Mouse (Mus musculus) thymus, adult 2 months (tissue): ENCODE measurements at regions not wholly inside any gene's neighbourhood (a gene's known extent, or its start where the extent isn't known, plus 50 kb on each side); places are given as distances from the start of the nearest gene placed in this dataset.

Source experiments
- DNase-seq: peaks from one replicate; pipeline ENCODE4 v3.0.0; 2021
- H3K27ac ChIP-seq: fragments of 200-500 bp; 2 replicates; pipeline ENCODE4 v1.5.1; 2012; ENCODE audit warnings: low read length, control low read depth; ENCODE audit not compliant: control insufficient read depth, insufficient read depth
- H3K27me3 ChIP-seq: fragments of 200-500 bp; 2 replicates; pipeline ENCODE4 v1.6.1; 2012; ENCODE audit warnings: mild to moderate bottlenecking, low read length, moderate library complexity, mixed read lengths; ENCODE audit not compliant: control insufficient read depth, insufficient read depth
- H3K36me3 ChIP-seq: fragments of 200-500 bp; 2 replicates; pipeline ENCODE4 v1.6.1; 2012; ENCODE audit warnings: mild to moderate bottlenecking, low read length, moderate library complexity; ENCODE audit not compliant: control insufficient read depth, insufficient read depth
- H3K4me1 ChIP-seq: fragments of 200-500 bp; replicated peaks from 2 replicates; pipeline ENCODE4 v1.6.1; 2012; ENCODE audit warnings: low read length; ENCODE audit not compliant: control insufficient read depth, insufficient read depth
- H3K4me3 ChIP-seq: fragments of 200-500 bp; 2 replicates; pipeline ENCODE4 v1.5.1; 2012; ENCODE audit warnings: mild to moderate bottlenecking, low read length, control low read depth, moderate library complexity; ENCODE audit not compliant: control insufficient read depth, insufficient read depth
- CTCF ChIP-seq: fragments of 200-500 bp; IDR thresholded peaks from 2 replicates; pipeline ENCODE4 v1.5.1; 2012; ENCODE audit warnings: mild to moderate bottlenecking, control low read depth, low read length, moderate library complexity, borderline replicate concordance; ENCODE audit not compliant: control insufficient read depth, poor library complexity, insufficient read depth; ENCODE audit errors: extremely low read depth
- POLR2A ChIP-seq: fragments of 200-500 bp; IDR thresholded peaks from 2 replicates; pipeline ENCODE4 v1.6.1; 2012; ENCODE audit warnings: mild to moderate bottlenecking, low read length, control low read depth, moderate library complexity; ENCODE audit not compliant: control insufficient read depth, poor library complexity, insufficient read depth; ENCODE audit errors: extremely low read depth
- WGBS: fragments of 180-500 bp; shearing (Covaris S2); methylation state at CpG from one replicate; pipeline ENCODE4 v1.1.7; 2018; 5-methylcytosine and 5-hydroxymethylcytosine counted together

GRCm38 (mm10) chr4:153303521-153303920 is 179.1 kb downstream of the Ajap1 start:
- no peaks in the 10 kb centered on the region for H3K4me1 ChIP-seq
- H3K27ac ChIP-seq, result no peak overlapping the region
- WGBS, result 84% methylated on average over 5 of the region's 5 CpGs
- no peaks in the 10 kb centered on the region for H3K36me3 ChIP-seq
- DNase-seq, result no peak
- H3K4me3 ChIP-seq, result no peak overlapping the region
- no peak for TF ChIP-seq CTCF
- no peak for TF ChIP-seq POLR2A
- no peaks in the 10 kb centered on the region for H3K27me3 ChIP-seq

DNA sequence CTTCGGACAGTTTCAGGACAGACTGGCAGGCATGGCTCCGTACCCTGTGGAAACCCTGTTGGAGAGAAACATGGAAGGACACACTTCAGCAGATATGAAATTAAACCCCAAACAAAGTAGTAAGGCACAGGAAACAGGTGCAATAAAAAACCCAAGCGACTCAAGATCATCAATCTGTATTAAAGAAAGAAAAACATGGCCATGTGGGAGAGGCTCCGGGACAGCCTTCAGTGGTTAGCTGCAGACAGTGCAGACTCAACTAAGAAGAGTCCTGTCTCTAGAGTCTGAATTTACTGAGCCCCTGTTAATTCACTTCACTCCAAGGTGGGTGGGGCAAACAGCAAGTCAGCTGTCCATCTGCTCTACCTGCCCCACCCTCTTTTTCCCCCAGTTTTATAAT is 179.8 kb downstream of the Ajap1 start:
- no peak for TF ChIP-seq POLR2A
- no peak for TF ChIP-seq CTCF
- H3K36me3 ChIP-seq, result no peaks in the 10 kb centered on the region
- no peak for DNase-seq
- 85% methylated on average over 4 of the region's 4 CpGs for WGBS
- no peak overlapping the region for H3K4me3 ChIP-seq
- no peaks in the 10 kb centered on the region for H3K4me1 ChIP-seq
- no peak overlapping the region for H3K27ac ChIP-seq
- H3K27me3 ChIP-seq, result no peaks in the 10 kb centered on the region

- Histone ChIP-seq H3K27me3 (no peaks in the 10 kb centered on the region), H3K4me3 (no peak overlapping the region), H3K4me1 (no peaks in the 10 kb centered on the region), H3K36me3 (no peaks in the 10 kb centered on the region), H3K27ac (no peak overlapping the region)
- DNase-seq, result no peak
- WGBS, result 91% methylated on average over 5 of the region's 5 CpGs
- TF ChIP-seq CTCF, result no peak
- TF ChIP-seq POLR2A, result no peak
Measured at GRCm38 (mm10) chr4:153298277-153298676, 184.3 kb downstream of the Ajap1 start.

- Histone ChIP-seq H3K27ac (no peak overlapping the region), H3K27me3 (no peaks in the 10 kb centered on the region), H3K4me3 (no peak overlapping the region), H3K36me3 (no peaks in the 10 kb centered on the region), H3K4me1 (no peaks in the 10 kb centered on the region)
- no peak for DNase-seq
- TF ChIP-seq POLR2A (no peak), CTCF (no peak)
- WGBS, result 80% methylated on average over 6 of the region's 6 CpGs
Measured at GRCm38 (mm10) chr4:153294828-153295227, 187.8 kb downstream of the Ajap1 start.

- no peaks in the 10 kb centered on the region for H3K36me3 ChIP-seq
- no peaks in the 10 kb centered on the region for H3K4me1 ChIP-seq
- no peaks in the 10 kb centered on the region for H3K27me3 ChIP-seq
- no peak for DNase-seq
- H3K27ac ChIP-seq, result no peak overlapping the region
- no peak for TF ChIP-seq CTCF
- no peak for TF ChIP-seq POLR2A
- 65% methylated on average over 3 of the region's 3 CpGs for WGBS
- no peak overlapping the region for H3K4me3 ChIP-seq
Measured at GRCm38 (mm10) chr4:153293137-153293536, 189.5 kb downstream of the Ajap1 start.

GRCm38 (mm10) chr4:153288362-153288761 is 194.2 kb downstream of the Ajap1 start:
- Histone ChIP-seq H3K27ac (no peak overlapping the region), H3K4me1 (no peaks in the 10 kb centered on the region), H3K27me3 (no peaks in the 10 kb centered on the region), H3K36me3 (no peaks in the 10 kb centered on the region), H3K4me3 (no peak overlapping the region)
- TF ChIP-seq POLR2A (no peak), CTCF (no peak)
- no peak for DNase-seq
- WGBS, result 73% methylated on average over 8 of the region's 8 CpGs

DNA sequence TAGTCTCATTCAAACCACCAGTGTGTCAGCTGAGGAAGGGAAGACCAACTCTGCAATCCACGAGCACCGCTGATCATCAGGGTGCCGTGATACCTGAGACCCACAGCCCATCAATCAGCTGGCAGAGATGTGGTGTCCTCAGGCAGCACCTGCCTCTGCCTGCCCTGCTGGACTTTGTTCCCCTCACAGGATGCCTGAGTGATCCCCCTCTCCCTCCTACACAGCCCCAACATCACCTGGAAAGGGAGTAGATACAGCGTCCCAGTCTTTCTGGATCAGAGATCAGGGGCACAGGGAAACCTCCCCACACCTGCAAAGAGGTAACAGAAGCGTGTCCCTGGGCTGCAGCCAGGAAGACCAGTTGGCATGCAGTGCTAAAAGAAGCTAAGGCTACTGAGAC is 198.4 kb downstream of the Ajap1 start:
- no peaks in the 10 kb centered on the region for H3K27me3 ChIP-seq
- H3K36me3 ChIP-seq, result no peaks in the 10 kb centered on the region
- no peak overlapping the region for H3K27ac ChIP-seq
- no peaks in the 10 kb centered on the region for H3K4me1 ChIP-seq
- TF ChIP-seq CTCF (no peak), POLR2A (no peak)
- WGBS, result 90% methylated on average over 5 of the region's 5 CpGs
- DNase-seq, result no peak
- no peak overlapping the region for H3K4me3 ChIP-seq
